In genomic region chr3:108211845-108212244, GRCm38 (mm10) we compare ENCODE assay signal across 9 mouse cellular contexts. TPM values are rescaled to one million over a fixed set of nuclear protein-coding genes. Genes with fewer than 3 reads are reported as not detected.
DNase-seq lines count a peak whose midpoint lies in the region; ATAC-seq and TF ChIP-seq lines count a peak whose summit lies in the region.
"Had no signal": no experiment of that assay in that cellular context is flagged by ENCODE, and none has a peak within 500 bp of the region (broad histone marks: within the 10 kb centered on the region; RNA-seq: fewer than 3 reads in every experiment).

No protein-coding gene starts in this region.

- H3K4me3 ChIP-seq in midbrain, embryonic 10.5 days: peak overlapping the region; percentile 79
- no peak overlapping the region for H3K4me3 ChIP-seq in midbrain, embryonic 11.5 days (ENCODE audit: low read depth, low read length)
- no peak overlapping the region; the same call in 1 of the 2 replicates for H3K4me3 ChIP-seq in hindbrain, embryonic 14.5 days (replicated peaks; ENCODE audit: low read length)
- no peak overlapping the region for H3K4me3 ChIP-seq in olfactory bulb, adult 2 months (ENCODE audit: insufficient read depth, low read depth, low read length)
- H3K4me3 ChIP-seq in embryonic facial prominence, embryonic 10.5 days: no peak overlapping the region

- no peaks in the 10 kb centered on the region for H3K9me3 ChIP-seq in midbrain, embryonic 10.5 days (replicated peaks)
- H3K9me3 ChIP-seq in midbrain, embryonic 11.5 days (ENCODE audit: control insufficient read depth, low read length): no peaks in the 10 kb centered on the region
- no peaks in the 10 kb centered on the region for H3K9me3 ChIP-seq in hindbrain, embryonic 14.5 days (ENCODE audit: control insufficient read depth, low read length)
- H3K9me3 ChIP-seq in embryonic facial prominence, embryonic 10.5 days: no peaks in the 10 kb centered on the region

- no peak for TF ChIP-seq CTCF in olfactory bulb, adult 2 months (IDR thresholded peaks at IDR 0.05; ENCODE audit: insufficient read depth, low read depth, low read length)

- H3K4me2 ChIP-seq in midbrain, embryonic 11.5 days: no peak overlapping the region
- peak overlapping the region; percentile 55 for H3K4me2 ChIP-seq in hindbrain, embryonic 14.5 days (replicated peaks)

- no peak overlapping the region for H3K9ac ChIP-seq in midbrain, embryonic 11.5 days (ENCODE audit: low read length)
- no peak overlapping the region for H3K9ac ChIP-seq in hindbrain, embryonic 14.5 days

- peaks cover 25% of the 10 kb centered on the region for H3K4me1 ChIP-seq in midbrain, embryonic 10.5 days
- peaks cover 11% of the 10 kb centered on the region for H3K4me1 ChIP-seq in midbrain, embryonic 11.5 days (ENCODE audit: control insufficient read depth, insufficient read depth, low read length)
- peaks cover 24% of the 10 kb centered on the region for H3K4me1 ChIP-seq in hindbrain, embryonic 14.5 days (replicated peaks; ENCODE audit: control insufficient read depth, insufficient read depth, low read length)
- H3K4me1 ChIP-seq in olfactory bulb, adult 2 months (ENCODE audit: control insufficient read depth, insufficient read depth, low read length): peaks cover 25% of the 10 kb centered on the region
- peaks cover 39% of the 10 kb centered on the region for H3K4me1 ChIP-seq in embryonic facial prominence, embryonic 10.5 days

- peaks cover 17% of the 10 kb centered on the region for H3K36me3 ChIP-seq in midbrain, embryonic 10.5 days
- no peaks in the 10 kb centered on the region for H3K36me3 ChIP-seq in midbrain, embryonic 11.5 days (ENCODE audit: control insufficient read depth, insufficient read depth, low read length)
- H3K36me3 ChIP-seq in hindbrain, embryonic 14.5 days (replicated peaks; ENCODE audit: control insufficient read depth, insufficient read depth): peaks cover 17% of the 10 kb centered on the region
- H3K36me3 ChIP-seq in embryonic facial prominence, embryonic 10.5 days (replicated peaks): peaks cover 17% of the 10 kb centered on the region

- no peaks in the 10 kb centered on the region for H3K27me3 ChIP-seq in midbrain, embryonic 10.5 days (ENCODE audit: low read depth, poor library complexity, severe bottlenecking)
- H3K27me3 ChIP-seq in midbrain, embryonic 11.5 days (ENCODE audit: control insufficient read depth, insufficient read depth, low read length): no peaks in the 10 kb centered on the region
- no peaks in the 10 kb centered on the region for H3K27me3 ChIP-seq in hindbrain, embryonic 14.5 days (ENCODE audit: control insufficient read depth, insufficient read depth, low read length)
- H3K27me3 ChIP-seq in embryonic facial prominence, embryonic 10.5 days (replicated peaks; ENCODE audit: low read depth, poor library complexity, severe bottlenecking): no peaks in the 10 kb centered on the region

- no peak overlapping the region for H3K27ac ChIP-seq in midbrain, embryonic 10.5 days (replicated peaks)
- H3K27ac ChIP-seq in midbrain, embryonic 11.5 days (ENCODE audit: low read depth, low read length): no peak overlapping the region
- H3K27ac ChIP-seq in hindbrain, embryonic 14.5 days: peak overlapping the region; percentile 99
- peak overlapping the region; percentile 29; the same call in 1 of the 2 replicates for H3K27ac ChIP-seq in olfactory bulb, adult 2 months (ENCODE audit: insufficient read depth, low read depth, low read length)
- H3K27ac ChIP-seq in embryonic facial prominence, embryonic 10.5 days (replicated peaks): no peak overlapping the region

- peak; percentile 6 to 15 for DNase-seq in frontal cortex, postnatal 14 days (ENCODE audit: low spot score in 2 of 2)
- DNase-seq in frontal cortex, postnatal 10 days (ENCODE audit: low spot score in 2 of 2): no peak
- DNase-seq in midbrain, embryonic 10.5 days (ENCODE audit: low spot score): no peak
- no peak for DNase-seq in midbrain, embryonic 11.5 days (ENCODE audit: low spot score, missing footprints)
- DNase-seq in hindbrain, embryonic 14.5 days (ENCODE audit: low spot score): no peak
- DNase-seq in embryonic facial prominence, embryonic 10.5 days (ENCODE audit: low spot score): no peak

- no peak for TF ChIP-seq POLR2A in olfactory bulb, adult 2 months (IDR thresholded peaks at IDR 0.05; ENCODE audit: insufficient read depth, low read depth, low read length)

- WGBS in midbrain, embryonic 10.5 days: 94% methylated on average over 6 of the region's 6 CpGs
- 90% methylated on average over 6 of the region's 6 CpGs for WGBS in midbrain, embryonic 11.5 days
- 58% methylated on average over 6 of the region's 6 CpGs for WGBS in hindbrain, embryonic 14.5 days
- WGBS in olfactory bulb, adult 2 months: 34% methylated on average over 6 of the region's 6 CpGs
- 89% methylated on average over 6 of the region's 6 CpGs for WGBS in embryonic facial prominence, embryonic 10.5 days

- ATAC-seq in midbrain, embryonic 11.5 days (ENCODE audit: low FRiP score): no peak
- no peak for ATAC-seq in hindbrain, embryonic 14.5 days (ENCODE audit: low FRiP score)
- no peak for ATAC-seq in erythroid progenitor cell, adult 5-6 weeks (replicated peaks; ENCODE audit: low FRiP score, poor library complexity, severe bottlenecking)

RNA-seq across cellular contexts. Expression of gene Atxn7l2, which starts 1.1 kb away (rescaled TPM):
- 18.1 and 23.5 TPM in 2 replicates for polyA plus RNA-seq in midbrain, embryonic 10.5 days (2016; fragmentation: Nextera tagmentation; extraction: Ambion mirVana)
- 16.9 and 18.3 TPM in 2 replicates for polyA plus RNA-seq in midbrain, embryonic 11.5 days (2014; fragmentation: Nextera tagmentation; extraction: Ambion mirVana)
- 20.0 and 21.1 TPM in 2 replicates for polyA plus RNA-seq in hindbrain, embryonic 14.5 days (2014; fragmentation: Nextera tagmentation; extraction: Ambion mirVana)
- not detected in 2 replicates for polyA plus RNA-seq in olfactory bulb, adult 2 months (2012; ENCODE audit: insufficient read depth, insufficient read length, low replicate concordance, missing spikeins)
- 0.36 and 5.4 TPM in 2 replicates for total RNA-seq in erythroid progenitor cell, adult 5-6 weeks (2015; ENCODE audit: low replicate concordance)
- not detected in 2 replicates for total RNA-seq in erythroid progenitor cell, adult 5-6 weeks (2017; ENCODE audit: low replicate concordance)
- 23.9 and 25.8 TPM in 2 replicates for polyA plus RNA-seq in embryonic facial prominence, embryonic 10.5 days (2016; fragmentation: Nextera tagmentation; extraction: Ambion mirVana)

RNA-seq across cellular contexts. Expression of gene Cyb561d1, which starts 10.8 kb away (rescaled TPM):
- polyA plus RNA-seq in midbrain, embryonic 10.5 days (2016; fragmentation: Nextera tagmentation; extraction: Ambion mirVana): 4.9 and 5.0 TPM in 2 replicates
- polyA plus RNA-seq in midbrain, embryonic 11.5 days (2014; fragmentation: Nextera tagmentation; extraction: Ambion mirVana): 2.3 and 3.0 TPM in 2 replicates
- 2.4 and 2.7 TPM in 2 replicates for polyA plus RNA-seq in hindbrain, embryonic 14.5 days (2014; fragmentation: Nextera tagmentation; extraction: Ambion mirVana)
- not detected in 2 replicates for polyA plus RNA-seq in olfactory bulb, adult 2 months (2012; ENCODE audit: insufficient read depth, insufficient read length, low replicate concordance, missing spikeins)
- total RNA-seq in erythroid progenitor cell, adult 5-6 weeks (2015; ENCODE audit: low replicate concordance): 1.4 and 2.1 TPM in 2 replicates
- 5.3 TPM in 1 of 2 replicates, not detected in the other for total RNA-seq in erythroid progenitor cell, adult 5-6 weeks (2017; ENCODE audit: low replicate concordance)
- polyA plus RNA-seq in embryonic facial prominence, embryonic 10.5 days (2016; fragmentation: Nextera tagmentation; extraction: Ambion mirVana): 3.1 and 3.4 TPM in 2 replicates

RNA-seq across cellular contexts. Expression of gene Sypl2, which starts 14.6 kb away (rescaled TPM):
- 0.42 and 0.88 TPM in 2 replicates for polyA plus RNA-seq in midbrain, embryonic 10.5 days (2016; fragmentation: Nextera tagmentation; extraction: Ambion mirVana)
- 0.93 and 1.3 TPM in 2 replicates for polyA plus RNA-seq in midbrain, embryonic 11.5 days (2014; fragmentation: Nextera tagmentation; extraction: Ambion mirVana)
- 0.17 and 0.50 TPM in 2 replicates for polyA plus RNA-seq in hindbrain, embryonic 14.5 days (2014; fragmentation: Nextera tagmentation; extraction: Ambion mirVana)
- not detected in 2 replicates for polyA plus RNA-seq in olfactory bulb, adult 2 months (2012; ENCODE audit: insufficient read depth, insufficient read length, low replicate concordance, missing spikeins)
- total RNA-seq in erythroid progenitor cell, adult 5-6 weeks (2015; ENCODE audit: low replicate concordance): not detected in 2 replicates
- not detected in 2 replicates for total RNA-seq in erythroid progenitor cell, adult 5-6 weeks (2017; ENCODE audit: low replicate concordance)
- polyA plus RNA-seq in embryonic facial prominence, embryonic 10.5 days (2016; fragmentation: Nextera tagmentation; extraction: Ambion mirVana): 0.55 and 0.95 TPM in 2 replicates
- total RNA-seq: megakaryocyte progenitor cell, adult 5-6 weeks had no signal

RNA-seq across cellular contexts. Expression of gene Amigo1, which starts 25.7 kb away (rescaled TPM):
- polyA plus RNA-seq in midbrain, embryonic 10.5 days (2016; fragmentation: Nextera tagmentation; extraction: Ambion mirVana): 4.1 and 4.5 TPM in 2 replicates
- polyA plus RNA-seq in midbrain, embryonic 11.5 days (2014; fragmentation: Nextera tagmentation; extraction: Ambion mirVana): 4.2 and 4.3 TPM in 2 replicates
- 11.1 and 11.3 TPM in 2 replicates for polyA plus RNA-seq in hindbrain, embryonic 14.5 days (2014; fragmentation: Nextera tagmentation; extraction: Ambion mirVana)
- polyA plus RNA-seq in olfactory bulb, adult 2 months (2012; ENCODE audit: insufficient read depth, insufficient read length, low replicate concordance, missing spikeins): 177 and 487 TPM in 2 replicates
- not detected in 2 replicates for total RNA-seq in erythroid progenitor cell, adult 5-6 weeks (2015; ENCODE audit: low replicate concordance)
- 0.38 TPM in 1 of 2 replicates, not detected in the other for total RNA-seq in erythroid progenitor cell, adult 5-6 weeks (2017; ENCODE audit: low replicate concordance)
- polyA plus RNA-seq in embryonic facial prominence, embryonic 10.5 days (2016; fragmentation: Nextera tagmentation; extraction: Ambion mirVana): 4.0 and 4.3 TPM in 2 replicates

RNA-seq across cellular contexts. Expression of gene Psma5, which starts 44.9 kb away (rescaled TPM):
- polyA plus RNA-seq in midbrain, embryonic 10.5 days (2016; fragmentation: Nextera tagmentation; extraction: Ambion mirVana): 299 and 349 TPM in 2 replicates
- polyA plus RNA-seq in midbrain, embryonic 11.5 days (2014; fragmentation: Nextera tagmentation; extraction: Ambion mirVana): 274 and 295 TPM in 2 replicates
- polyA plus RNA-seq in hindbrain, embryonic 14.5 days (2014; fragmentation: Nextera tagmentation; extraction: Ambion mirVana): 251 and 253 TPM in 2 replicates
- polyA plus RNA-seq in olfactory bulb, adult 2 months (2012; ENCODE audit: insufficient read depth, insufficient read length, low replicate concordance, missing spikeins): not detected in 2 replicates
- total RNA-seq in erythroid progenitor cell, adult 5-6 weeks (2015; ENCODE audit: low replicate concordance): 78.8 and 93.0 TPM in 2 replicates
- 49.7 and 86.5 TPM in 2 replicates for total RNA-seq in erythroid progenitor cell, adult 5-6 weeks (2017; ENCODE audit: low replicate concordance)
- polyA plus RNA-seq in embryonic facial prominence, embryonic 10.5 days (2016; fragmentation: Nextera tagmentation; extraction: Ambion mirVana): 361 and 368 TPM in 2 replicates

Comparison
In these comparisons a context has a peak if more than half of its experiments do, and no peak if none do; other contexts are left out.
1. DNase-seq: peak in frontal cortex, postnatal 14 days (2 of 2); none in frontal cortex, postnatal 10 days (0 of 2), midbrain, embryonic 10.5 days (single experiment), midbrain, embryonic 11.5 days (single experiment), hindbrain, embryonic 14.5 days (single experiment) and embryonic facial prominence, embryonic 10.5 days (single experiment).
2. H3K27ac ChIP-seq: peak in hindbrain, embryonic 14.5 days (single experiment) and olfactory bulb, adult 2 months (single experiment); none in midbrain, embryonic 10.5 days (single experiment), midbrain, embryonic 11.5 days (single experiment) and embryonic facial prominence, embryonic 10.5 days (single experiment).